Mouse (Mus musculus): Measurements from ENCODE around the gene Gpm6b. TPM values are rescaled to one million over a fixed set of nuclear protein-coding genes. Genes with fewer than 3 reads are reported as not detected.

Gene Gpm6b
- polyA plus RNA-seq, 1 experiment from 2014 or later, result 24.1 TPM

GRCm38 (mm10) chrX:166339911-166340310, 101.2 kb downstream of the Gpm6b start:
- Histone ChIP-seq H3K9me3 (replicated peaks) (no peaks in the 10 kb centered on the region), H3K36me3 (no peaks in the 10 kb centered on the region), H3K27ac (no peak overlapping the region), H3K27me3 (peaks cover 27% of the 10 kb centered on the region), H3K9ac (no peak overlapping the region), H3K4me3 (replicated peaks) (no peak overlapping the region), H3K4me2 (no peak overlapping the region), H3K4me1 (no peaks in the 10 kb centered on the region)
- ATAC-seq (replicated peaks; ENCODE audit: low FRiP score), result no peak
- WGBS, result 90% methylated on average over 4 of the region's 4 CpGs

GRCm38 (mm10) chrX:166341795-166342194, 103.1 kb downstream of the Gpm6b start:
- ATAC-seq (replicated peaks; ENCODE audit: low FRiP score), result no peak
- Histone ChIP-seq H3K9ac (no peak overlapping the region), H3K9me3 (replicated peaks) (no peaks in the 10 kb centered on the region), H3K36me3 (no peaks in the 10 kb centered on the region), H3K27ac (no peak overlapping the region), H3K4me3 (replicated peaks) (no peak overlapping the region), H3K4me2 (no peak overlapping the region), H3K4me1 (no peaks in the 10 kb centered on the region), H3K27me3 (peaks cover 28% of the 10 kb centered on the region)
- WGBS, result 81% methylated on average over 6 of the region's 6 CpGs

- H3K9ac ChIP-seq, result no peak overlapping the region
- H3K4me1 ChIP-seq, result no peaks in the 10 kb centered on the region
- no peak overlapping the region for H3K27ac ChIP-seq
- peak overlapping the region; percentile 45 for H3K4me2 ChIP-seq
- peaks cover 28% of the 10 kb centered on the region for H3K27me3 ChIP-seq
- H3K9me3 ChIP-seq (replicated peaks), result no peaks in the 10 kb centered on the region
- WGBS, result 28% methylated on average over 10 of the region's 10 CpGs
- no peaks in the 10 kb centered on the region for H3K36me3 ChIP-seq
- ATAC-seq (replicated peaks; ENCODE audit: low FRiP score), result peak; percentile 70
- H3K4me3 ChIP-seq (replicated peaks), result peak overlapping the region; percentile 16
Measured at GRCm38 (mm10) chrX:166344228-166345015, 105.7 kb downstream of the Gpm6b start.

- ATAC-seq (replicated peaks; ENCODE audit: low FRiP score), result no peak
- H3K4me3 ChIP-seq (replicated peaks), result no peak overlapping the region
- no peaks in the 10 kb centered on the region for H3K36me3 ChIP-seq
- no peaks in the 10 kb centered on the region for H3K4me1 ChIP-seq
- H3K27me3 ChIP-seq, result peaks cover 27% of the 10 kb centered on the region; the same call in 1 of the 2 replicates
- WGBS, result 82% methylated on average over 6 of the region's 6 CpGs
- H3K27ac ChIP-seq, result no peak overlapping the region
- no peak overlapping the region for H3K9ac ChIP-seq
- no peak overlapping the region for H3K4me2 ChIP-seq
- H3K9me3 ChIP-seq (replicated peaks), result no peaks in the 10 kb centered on the region
Measured at GRCm38 (mm10) chrX:166348086-166348485, 109.4 kb downstream of the Gpm6b start.

GRCm38 (mm10) chrX:166348634-166349033, 109.9 kb downstream of the Gpm6b start:
- H3K27ac ChIP-seq, result no peak overlapping the region
- ATAC-seq (replicated peaks; ENCODE audit: low FRiP score), result no peak
- H3K27me3 ChIP-seq, result peaks cover 26% of the 10 kb centered on the region; the same call in 1 of the 2 replicates
- no peak overlapping the region for H3K9ac ChIP-seq
- H3K4me3 ChIP-seq (replicated peaks), result no peak overlapping the region
- WGBS, result 83% methylated on average over 4 of the region's 4 CpGs
- no peaks in the 10 kb centered on the region for H3K9me3 ChIP-seq (replicated peaks)
- H3K36me3 ChIP-seq, result no peaks in the 10 kb centered on the region
- no peaks in the 10 kb centered on the region for H3K4me1 ChIP-seq
- H3K4me2 ChIP-seq, result no peak overlapping the region

- Histone ChIP-seq H3K9ac (no peak overlapping the region), H3K27ac (no peak overlapping the region), H3K9me3 (replicated peaks) (no peaks in the 10 kb centered on the region), H3K4me2 (no peak overlapping the region), H3K27me3 (peaks cover 34% of the 10 kb centered on the region; the same call in 1 of the 2 replicates), H3K36me3 (no peaks in the 10 kb centered on the region), H3K4me3 (replicated peaks) (no peak overlapping the region), H3K4me1 (no peaks in the 10 kb centered on the region)
- ATAC-seq (replicated peaks; ENCODE audit: low FRiP score), result peak; percentile 74; the same call in 1 of the 2 replicates
- WGBS, result 23% methylated on average over 6 of the region's 6 CpGs
Measured at GRCm38 (mm10) chrX:166351790-166352189, 113.1 kb downstream of the Gpm6b start.

- no peak overlapping the region for H3K9ac ChIP-seq
- 76% methylated on average over 2 of the region's 2 CpGs for WGBS
- ATAC-seq (replicated peaks; ENCODE audit: low FRiP score), result no peak
Measured at GRCm38 (mm10) chrX:166353412-166353811, 114.7 kb downstream of the Gpm6b start.

GRCm38 (mm10) chrX:166354913-166355312, 116.2 kb downstream of the Gpm6b start:
- no peak overlapping the region for H3K27ac ChIP-seq
- peaks cover 37% of the 10 kb centered on the region; the same call in 1 of the 2 replicates for H3K27me3 ChIP-seq
- no peaks in the 10 kb centered on the region for H3K36me3 ChIP-seq
- no peak overlapping the region for H3K9ac ChIP-seq
- no peak overlapping the region for H3K4me2 ChIP-seq
- H3K4me1 ChIP-seq, result no peaks in the 10 kb centered on the region
- no peak for ATAC-seq (replicated peaks; ENCODE audit: low FRiP score)
- no peaks in the 10 kb centered on the region for H3K9me3 ChIP-seq (replicated peaks)
- H3K4me3 ChIP-seq (replicated peaks), result no peak overlapping the region
- 59% methylated on average over 1 of the region's 1 CpGs for WGBS

More at GRCm38 (mm10) chrX:166353412-166353811, 114.7 kb downstream of the Gpm6b start:
- H3K36me3 ChIP-seq, result no peaks in the 10 kb centered on the region
- H3K9me3 ChIP-seq (replicated peaks), result no peaks in the 10 kb centered on the region
- no peaks in the 10 kb centered on the region for H3K4me1 ChIP-seq
- H3K27me3 ChIP-seq, result peaks cover 34% of the 10 kb centered on the region; the same call in 1 of the 2 replicates
- H3K27ac ChIP-seq, result no peak overlapping the region
- H3K4me2 ChIP-seq, result no peak overlapping the region
- no peak overlapping the region for H3K4me3 ChIP-seq (replicated peaks)

- Histone ChIP-seq H3K4me3 (replicated peaks) (no peak overlapping the region), H3K9me3 (replicated peaks) (no peaks in the 10 kb centered on the region), H3K27me3 (peaks cover 32% of the 10 kb centered on the region; the same call in 1 of the 2 replicates), H3K4me2 (no peak overlapping the region), H3K27ac (no peak overlapping the region), H3K9ac (no peak overlapping the region), H3K4me1 (no peaks in the 10 kb centered on the region), H3K36me3 (no peaks in the 10 kb centered on the region)
- ATAC-seq (replicated peaks; ENCODE audit: low FRiP score), result no peak
- WGBS, result 95% methylated on average over 3 of the region's 3 CpGs
Measured at GRCm38 (mm10) chrX:166356276-166356675, 117.6 kb downstream of the Gpm6b start.

GRCm38 (mm10) chrX:166358955-166359354, 120.2 kb downstream of the Gpm6b start:
- ATAC-seq (replicated peaks; ENCODE audit: low FRiP score), result no peak
- no peak overlapping the region for H3K4me2 ChIP-seq
- H3K9me3 ChIP-seq (replicated peaks), result no peaks in the 10 kb centered on the region
- 76% methylated on average over 2 of the region's 2 CpGs for WGBS
- no peak overlapping the region for H3K27ac ChIP-seq
- no peaks in the 10 kb centered on the region for H3K36me3 ChIP-seq
- no peaks in the 10 kb centered on the region for H3K4me1 ChIP-seq
- H3K27me3 ChIP-seq, result peaks cover 21% of the 10 kb centered on the region; the same call in 1 of the 2 replicates
- no peak overlapping the region for H3K9ac ChIP-seq
- no peak overlapping the region for H3K4me3 ChIP-seq (replicated peaks)

GRCm38 (mm10) chrX:166359927-166360440, 121.3 kb downstream of the Gpm6b start:
- Histone ChIP-seq H3K27ac (no peak overlapping the region), H3K36me3 (no peaks in the 10 kb centered on the region), H3K9me3 (replicated peaks) (no peaks in the 10 kb centered on the region), H3K27me3 (peaks cover 21% of the 10 kb centered on the region; the same call in 1 of the 2 replicates), H3K9ac (no peak overlapping the region), H3K4me3 (replicated peaks) (no peak overlapping the region), H3K4me1 (no peaks in the 10 kb centered on the region), H3K4me2 (no peak overlapping the region)
- 80% methylated on average over 2 of the region's 2 CpGs for WGBS
- no peak for ATAC-seq (replicated peaks; ENCODE audit: low FRiP score)

GRCm38 (mm10) chrX:166360455-166360854, 121.7 kb downstream of the Gpm6b start:
- ATAC-seq (replicated peaks; ENCODE audit: low FRiP score), result no peak
- WGBS, result 90% methylated on average over 4 of the region's 4 CpGs
- peaks cover 21% of the 10 kb centered on the region for H3K27me3 ChIP-seq

More at GRCm38 (mm10) chrX:166360455-166360854, 121.7 kb downstream of the Gpm6b start:
- no peak overlapping the region for H3K9ac ChIP-seq
- no peak overlapping the region for H3K4me2 ChIP-seq
- no peak overlapping the region for H3K4me3 ChIP-seq (replicated peaks)
- no peak overlapping the region for H3K27ac ChIP-seq
- no peaks in the 10 kb centered on the region for H3K36me3 ChIP-seq
- no peaks in the 10 kb centered on the region for H3K9me3 ChIP-seq (replicated peaks)
- no peaks in the 10 kb centered on the region for H3K4me1 ChIP-seq

Measured in kidney, embryonic 15.5 days (tissue).